Mouse (Mus musculus): Measurements from ENCODE around the gene Srpk3. TPM values are rescaled to one million over a fixed set of nuclear protein-coding genes. Genes with fewer than 3 reads are reported as not detected.
A peak's percentile ranks its signal among the peaks of the same experiment; 100 is the strongest.

The Srpk3 gene
- polyA plus RNA-seq, 1 experiment, result 5.4 TPM

GRCm38 (mm10) chrX:73797511-73797910, 23.3 kb downstream of the Srpk3 start:
- 98% methylated on average over 2 of the region's 2 CpGs for WGBS
- Histone ChIP-seq H3K4me1 (replicated peaks; ENCODE audit: control insufficient read depth, insufficient read depth, low read length) (no peaks in the 10 kb centered on the region), H3K27ac (ENCODE audit: control insufficient read depth, insufficient read depth, low read length) (no peak overlapping the region), H3K27me3 (ENCODE audit: control insufficient read depth, insufficient read depth, low read length) (no peaks in the 10 kb centered on the region), H3K36me3 (ENCODE audit: control insufficient read depth, insufficient read depth, low read length) (no peaks in the 10 kb centered on the region), H3K4me3 (ENCODE audit: control insufficient read depth, insufficient read depth, low read length) (no peak overlapping the region)
- DNase-seq, result no peak
- TF ChIP-seq POLR2A (IDR thresholded peaks at IDR 0.05; ENCODE audit: control insufficient read depth, extremely low read depth, insufficient read depth, low read length, poor library complexity) (no peak), CTCF (IDR thresholded peaks at IDR 0.05; ENCODE audit: borderline replicate concordance, control insufficient read depth, extremely low read depth, insufficient read depth, low read length, poor library complexity) (no peak)

DNA sequence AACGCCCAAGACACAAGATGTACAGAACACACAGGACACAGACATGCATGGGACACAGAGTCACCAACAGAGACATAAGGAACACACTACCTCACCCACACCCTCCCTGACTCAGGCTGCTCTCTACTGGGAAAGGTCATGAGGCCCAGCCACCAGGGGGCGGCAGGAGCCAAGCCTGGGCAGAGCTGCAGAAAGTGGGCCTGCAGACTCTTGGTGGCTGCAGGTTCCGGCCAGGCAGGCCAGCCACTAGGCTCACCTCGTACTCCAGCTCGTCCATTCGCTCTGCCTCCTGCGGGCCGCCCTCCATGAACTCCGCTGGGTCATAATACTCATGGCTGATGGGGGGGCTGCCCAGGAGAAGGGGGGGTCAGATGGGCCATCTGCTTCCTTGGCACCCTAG, 24.3 kb downstream of the Srpk3 start:
- no peak overlapping the region for H3K4me3 ChIP-seq (ENCODE audit: control insufficient read depth, insufficient read depth, low read length)
- H3K4me1 ChIP-seq (replicated peaks; ENCODE audit: control insufficient read depth, insufficient read depth, low read length), result no peaks in the 10 kb centered on the region
- DNase-seq, result peak; percentile 72
- TF ChIP-seq POLR2A (IDR thresholded peaks at IDR 0.05; ENCODE audit: control insufficient read depth, extremely low read depth, insufficient read depth, low read length, poor library complexity) (no peak), CTCF (IDR thresholded peaks at IDR 0.05; ENCODE audit: borderline replicate concordance, control insufficient read depth, extremely low read depth, insufficient read depth, low read length, poor library complexity) (peak; percentile 77; the same call in 1 of the 2 replicates)
- H3K36me3 ChIP-seq (ENCODE audit: control insufficient read depth, insufficient read depth, low read length), result no peaks in the 10 kb centered on the region
- H3K27ac ChIP-seq (ENCODE audit: control insufficient read depth, insufficient read depth, low read length), result no peak overlapping the region
- 19% methylated on average over 7 of the region's 9 CpGs for WGBS
- H3K27me3 ChIP-seq (ENCODE audit: control insufficient read depth, insufficient read depth, low read length), result no peaks in the 10 kb centered on the region

- Histone ChIP-seq H3K27ac (ENCODE audit: control insufficient read depth, insufficient read depth, low read length) (no peak overlapping the region), H3K4me1 (replicated peaks; ENCODE audit: control insufficient read depth, insufficient read depth, low read length) (no peaks in the 10 kb centered on the region), H3K36me3 (ENCODE audit: control insufficient read depth, insufficient read depth, low read length) (no peaks in the 10 kb centered on the region), H3K27me3 (ENCODE audit: control insufficient read depth, insufficient read depth, low read length) (no peaks in the 10 kb centered on the region), H3K4me3 (ENCODE audit: control insufficient read depth, insufficient read depth, low read length) (no peak overlapping the region)
- WGBS, result 79% methylated on average over 1 of the region's 1 CpGs
- no peak for DNase-seq
- TF ChIP-seq POLR2A (IDR thresholded peaks at IDR 0.05; ENCODE audit: control insufficient read depth, extremely low read depth, insufficient read depth, low read length, poor library complexity) (no peak), CTCF (IDR thresholded peaks at IDR 0.05; ENCODE audit: borderline replicate concordance, control insufficient read depth, extremely low read depth, insufficient read depth, low read length, poor library complexity) (no peak)
Measured at GRCm38 (mm10) chrX:73805814-73806213, 31.6 kb downstream of the Srpk3 start.

GRCm38 (mm10) chrX:73815072-73815471, 40.9 kb downstream of the Srpk3 start:
- H3K36me3 ChIP-seq (ENCODE audit: control insufficient read depth, insufficient read depth, low read length), result no peaks in the 10 kb centered on the region
- 65% methylated on average over 13 of the region's 14 CpGs for WGBS
- peak; percentile 12 for DNase-seq
- H3K4me3 ChIP-seq (ENCODE audit: control insufficient read depth, insufficient read depth, low read length), result 0 out of 2 replicates have a peak overlapping the region, but pooled peaks have one; percentile 11
- no peak overlapping the region for H3K27ac ChIP-seq (ENCODE audit: control insufficient read depth, insufficient read depth, low read length)
- no peak for TF ChIP-seq CTCF (IDR thresholded peaks at IDR 0.05; ENCODE audit: borderline replicate concordance, control insufficient read depth, extremely low read depth, insufficient read depth, low read length, poor library complexity)
- H3K4me1 ChIP-seq (replicated peaks; ENCODE audit: control insufficient read depth, insufficient read depth, low read length), result peaks cover 10% of the 10 kb centered on the region
- no peaks in the 10 kb centered on the region for H3K27me3 ChIP-seq (ENCODE audit: control insufficient read depth, insufficient read depth, low read length)

DNA sequence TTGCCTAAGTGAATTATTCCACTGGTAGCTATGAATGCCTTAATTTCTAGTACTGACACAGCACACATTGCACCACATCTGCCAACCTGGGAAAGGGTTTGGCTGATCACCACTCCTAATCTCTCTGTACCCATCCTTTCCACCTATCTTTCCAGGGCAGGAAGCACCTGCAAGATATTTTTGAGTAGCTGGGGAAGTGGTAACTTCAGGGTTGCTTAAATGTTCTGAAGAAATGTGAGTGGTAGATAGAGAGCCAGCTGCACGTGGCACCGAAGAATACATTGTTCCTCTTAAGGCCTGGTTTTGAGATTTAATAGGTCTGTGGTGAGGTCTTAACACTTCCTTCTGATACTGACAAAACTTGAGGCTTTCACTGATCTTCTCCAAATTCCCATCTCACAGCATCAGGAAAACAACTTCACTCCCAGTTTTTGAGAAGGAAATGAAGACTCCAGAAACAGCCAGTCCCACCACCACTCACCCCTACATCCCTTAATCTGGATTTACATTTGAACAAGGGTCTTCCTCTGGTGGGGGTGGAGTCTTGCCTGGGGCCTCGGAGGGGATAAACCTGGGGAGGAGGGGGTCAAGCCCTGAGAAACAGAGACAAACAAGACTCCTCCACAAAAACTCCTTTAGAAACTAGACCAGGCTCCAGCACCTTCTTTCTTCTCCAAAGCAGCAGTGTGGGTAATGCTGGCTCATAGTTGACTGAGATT, 42.5 kb downstream of the Srpk3 start:
- H3K4me3 ChIP-seq (ENCODE audit: control insufficient read depth, insufficient read depth, low read length), result no peak overlapping the region
- H3K36me3 ChIP-seq (ENCODE audit: control insufficient read depth, insufficient read depth, low read length), result no peaks in the 10 kb centered on the region
- H3K27ac ChIP-seq (ENCODE audit: control insufficient read depth, insufficient read depth, low read length), result peak overlapping the region; percentile 79; the same call in 1 of the 2 replicates
- TF ChIP-seq CTCF (IDR thresholded peaks at IDR 0.05; ENCODE audit: borderline replicate concordance, control insufficient read depth, extremely low read depth, insufficient read depth, low read length, poor library complexity) (no peak), POLR2A (IDR thresholded peaks at IDR 0.05; ENCODE audit: control insufficient read depth, extremely low read depth, insufficient read depth, low read length, poor library complexity) (no peak)
- DNase-seq, result no peak
- no peaks in the 10 kb centered on the region for H3K27me3 ChIP-seq (ENCODE audit: control insufficient read depth, insufficient read depth, low read length)
- 5% methylated on average over 3 of the region's 3 CpGs for WGBS
- H3K4me1 ChIP-seq (replicated peaks; ENCODE audit: control insufficient read depth, insufficient read depth, low read length), result peaks cover 10% of the 10 kb centered on the region

DNA sequence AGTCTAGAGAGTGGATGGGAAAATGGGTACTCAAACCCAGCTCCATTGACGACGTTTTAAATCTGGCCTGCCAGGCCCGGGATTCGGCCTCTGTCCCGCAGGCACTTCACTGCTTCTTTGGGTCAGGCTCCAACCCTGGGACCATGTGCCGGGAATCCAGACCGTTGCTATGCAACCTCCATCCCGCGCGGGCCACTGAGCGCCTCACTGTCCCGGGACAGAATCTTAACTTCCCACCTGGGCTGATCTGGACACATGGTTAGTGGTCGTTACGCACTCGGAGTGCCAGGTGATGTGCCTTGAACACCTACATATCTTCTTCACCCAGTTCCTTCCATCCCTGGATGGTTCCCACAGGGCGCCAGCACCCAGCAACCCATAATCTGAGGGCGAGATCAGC, 49.5 kb downstream of the Srpk3 start:
- H3K4me3 ChIP-seq (ENCODE audit: control insufficient read depth, insufficient read depth, low read length), result peak overlapping the region; percentile 85; the same call in 1 of the 2 replicates
- 59% methylated on average over 17 of the region's 17 CpGs for WGBS
- H3K36me3 ChIP-seq (ENCODE audit: control insufficient read depth, insufficient read depth, low read length), result no peaks in the 10 kb centered on the region
- H3K27me3 ChIP-seq (ENCODE audit: control insufficient read depth, insufficient read depth, low read length), result no peaks in the 10 kb centered on the region
- H3K4me1 ChIP-seq (replicated peaks; ENCODE audit: control insufficient read depth, insufficient read depth, low read length), result peaks cover 12% of the 10 kb centered on the region
- TF ChIP-seq POLR2A (IDR thresholded peaks at IDR 0.05; ENCODE audit: control insufficient read depth, extremely low read depth, insufficient read depth, low read length, poor library complexity) (no peak), CTCF (IDR thresholded peaks at IDR 0.05; ENCODE audit: borderline replicate concordance, control insufficient read depth, extremely low read depth, insufficient read depth, low read length, poor library complexity) (no peak)
- DNase-seq, result no peak
- no peak overlapping the region for H3K27ac ChIP-seq (ENCODE audit: control insufficient read depth, insufficient read depth, low read length)

Data from thymus, adult 2 months (tissue).